Mouse (Mus musculus): ENCODE data around the gene 1700049E17Rik2.
"Not testable (repeated sequence)": the region's sequence is repeated elsewhere in the genome, so short reads cannot be mapped to it uniquely, and the experiment has no call there.

Gene 1700049E17Rik2

GRCm38 (mm10) chr14:41572911-41573310 lies at the start of gene 1700049E17Rik2:
1700049E17Rik2 (plus strand) TSS chr14:41573211.
- DNase-seq = not testable (repeated sequence)

DNA sequence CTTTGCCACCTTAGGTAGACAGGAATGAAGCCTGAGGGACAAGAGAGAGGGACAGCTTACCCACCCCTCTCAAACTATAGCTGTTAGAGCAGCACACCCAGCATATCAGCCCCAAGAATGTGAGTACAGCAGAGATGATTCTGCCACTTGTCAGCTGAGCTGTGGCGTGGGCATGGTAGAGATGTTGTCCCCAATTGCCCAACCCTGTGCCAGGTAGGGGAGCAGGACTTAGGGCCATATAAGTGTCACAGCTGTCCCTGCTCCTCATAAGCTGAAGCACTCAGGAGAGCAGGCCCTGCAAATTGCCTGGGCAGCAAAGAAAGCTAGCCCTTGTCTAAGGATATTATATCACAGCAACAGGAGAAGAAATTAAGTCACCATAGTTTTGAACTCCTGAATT lies 48.3 kb upstream of the 1700049E17Rik2 start:
- DNase-seq = not testable (repeated sequence)

DNA sequence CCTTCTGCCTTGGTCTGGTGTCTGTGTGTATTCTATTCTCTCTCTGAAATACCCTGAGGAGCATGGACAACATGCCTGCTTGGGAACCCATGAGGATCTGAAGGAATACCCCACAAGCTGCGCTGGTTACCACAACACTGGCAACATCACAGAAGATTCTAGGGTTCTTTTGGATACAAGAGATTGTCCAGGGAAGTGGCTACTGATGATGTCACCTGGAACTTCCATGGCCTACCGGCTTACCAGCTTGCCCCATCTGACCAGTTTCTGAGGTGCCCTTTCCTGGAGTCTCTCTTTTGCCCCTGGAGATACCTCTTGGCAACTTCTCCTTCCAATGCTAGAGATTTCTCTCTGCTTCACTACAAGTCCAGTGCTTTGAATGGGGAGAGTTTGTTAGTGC lies 17.5 kb upstream of the 1700049E17Rik2 start, which contains the start of gene Gm7970:
Gene Gm7970 (minus strand): TSS at position 101 of the 400 bp plus-strand sequence.
- not testable (repeated sequence) for DNase-seq

GRCm38 (mm10) chr14:41586346-41586745 lies 13.3 kb downstream of the 1700049E17Rik2 start:
- DNase-seq = not testable (repeated sequence)

- not testable (repeated sequence) for DNase-seq
Measured at GRCm38 (mm10) chr14:41600935-41601334, 27.9 kb downstream of the 1700049E17Rik2 start.

- DNase-seq = not testable (repeated sequence)
Measured at GRCm38 (mm10) chr14:41610690-41611089, 37.7 kb downstream of the 1700049E17Rik2 start.

DNA sequence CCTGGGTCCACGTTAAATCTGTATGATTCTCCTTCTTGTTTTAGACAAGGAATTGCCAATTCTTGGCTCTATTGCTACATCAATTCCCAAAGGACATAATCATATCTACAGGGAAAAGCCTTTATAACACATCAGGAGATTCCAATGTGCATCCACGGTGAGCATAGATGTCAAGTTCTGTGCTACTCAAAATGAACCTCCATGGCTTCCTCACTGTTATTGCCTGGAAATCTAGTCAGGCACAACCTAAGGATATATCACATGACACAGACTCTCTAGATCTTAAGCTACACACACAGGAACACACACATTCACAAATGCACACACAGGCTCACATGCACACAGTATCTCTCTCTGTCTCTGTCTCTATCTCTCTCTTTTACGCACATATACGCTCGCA lies 49.5 kb downstream of the 1700049E17Rik2 start:
- DNase-seq = not testable (repeated sequence)

DNA sequence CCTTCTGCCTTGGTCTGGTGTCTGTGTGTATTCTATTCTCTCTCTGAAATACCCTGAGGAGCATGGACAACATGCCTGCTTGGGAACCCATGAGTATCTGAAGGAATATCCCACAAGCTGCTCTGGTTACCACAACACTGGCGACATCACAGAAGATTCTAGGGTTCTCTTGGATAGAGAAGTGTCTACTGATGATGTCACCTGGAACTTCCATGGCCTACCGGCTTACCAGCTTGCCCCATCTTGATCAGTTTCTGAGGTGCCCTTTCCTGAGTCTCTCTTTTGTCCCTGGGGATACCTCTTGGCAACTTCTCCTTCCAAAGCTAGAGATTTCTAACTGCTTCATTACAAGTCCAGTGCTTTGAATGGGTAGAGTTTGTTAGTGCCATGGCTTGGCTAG lies 51.5 kb downstream of the 1700049E17Rik2 start, which contains the start of gene Gm3072:
Gene Gm3072 (minus strand): TSS at position 101 of the 400 bp plus-strand sequence.
- not testable (repeated sequence) for DNase-seq

DNA sequence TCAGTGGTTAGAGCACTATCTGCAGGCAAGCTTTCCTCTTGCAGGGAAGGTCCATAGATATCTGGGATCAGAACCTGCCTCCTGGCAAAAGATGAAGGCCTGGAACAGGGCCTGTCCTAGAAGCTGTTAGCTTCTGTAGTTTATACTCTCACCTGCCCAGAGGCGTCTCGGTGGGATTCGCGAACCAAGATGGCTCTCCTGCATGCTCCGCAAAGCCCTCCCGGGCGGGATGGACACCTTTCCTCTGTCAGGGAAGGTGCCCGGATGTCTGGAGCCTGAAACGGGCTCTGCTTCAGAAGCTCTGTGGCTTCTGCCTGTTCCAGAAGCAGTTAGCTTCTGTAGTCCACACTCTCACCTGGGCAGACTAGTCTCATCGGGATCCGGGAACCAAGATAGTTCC lies 57.1 kb downstream of the 1700049E17Rik2 start:
- DNase-seq = not testable (repeated sequence)
